Mouse (Mus musculus) kidney, adult 2 months (tissue): ENCODE measurements at regions not wholly inside any gene's neighbourhood (a gene's known extent, or its start where the extent isn't known, plus 50 kb on each side); places are given as distances from the start of the nearest gene placed in this dataset.

Experiments used
- DNase-seq: peaks from one replicate; pipeline ENCODE4 v3.0.0; 2021
- H3K27ac ChIP-seq: fragments of 200-500 bp; 2 replicates; pipeline ENCODE4 v1.5.1; 2012; ENCODE audit warnings: low read depth, low read length, control low read depth, inconsistent platforms; ENCODE audit not compliant: insufficient read depth
- H3K27me3 ChIP-seq: fragments of 200-500 bp; replicated peaks from 2 replicates; pipeline ENCODE4 v1.6.1; 2012; ENCODE audit warnings: mild to moderate bottlenecking, moderate library complexity, low read length, inconsistent platforms; ENCODE audit not compliant: control insufficient read depth, insufficient read depth
- H3K36me3 ChIP-seq: fragments of 200-500 bp; 2 replicates; pipeline ENCODE4 v1.6.1; 2012; ENCODE audit warnings: mild to moderate bottlenecking, moderate library complexity, low read length, inconsistent platforms; ENCODE audit not compliant: control insufficient read depth, insufficient read depth
- H3K4me1 ChIP-seq: fragments of 200-500 bp; 2 replicates; pipeline ENCODE4 v1.6.1; 2011; ENCODE audit warnings: low read length; ENCODE audit not compliant: control insufficient read depth, insufficient read depth
- H3K4me3 ChIP-seq: fragments of 200-500 bp; 2 replicates; pipeline ENCODE4 v1.5.1; 2011; ENCODE audit warnings: mild to moderate bottlenecking, low read depth, low read length, control low read depth; ENCODE audit not compliant: insufficient read depth
- CTCF ChIP-seq: fragments of 200-500 bp; conservative IDR thresholded peaks from 2 replicates; pipeline ENCODE4 v1.5.1; 2011; ENCODE audit warnings: low read depth, mild to moderate bottlenecking, control low read depth, low read length, moderate library complexity, mixed read lengths; ENCODE audit not compliant: insufficient read depth, insufficient read length
- POLR2A ChIP-seq: fragments of 200-500 bp; IDR thresholded peaks from one replicate; pipeline ENCODE4 v1.6.1; 2011; ENCODE audit warnings: low read depth, low read length, control low read depth
- WGBS: fragments of 180-500 bp; shearing (Covaris S2); methylation state at CpG from one replicate; pipeline ENCODE4 v1.1.7; 2018; 5-methylcytosine and 5-hydroxymethylcytosine counted together

DNA sequence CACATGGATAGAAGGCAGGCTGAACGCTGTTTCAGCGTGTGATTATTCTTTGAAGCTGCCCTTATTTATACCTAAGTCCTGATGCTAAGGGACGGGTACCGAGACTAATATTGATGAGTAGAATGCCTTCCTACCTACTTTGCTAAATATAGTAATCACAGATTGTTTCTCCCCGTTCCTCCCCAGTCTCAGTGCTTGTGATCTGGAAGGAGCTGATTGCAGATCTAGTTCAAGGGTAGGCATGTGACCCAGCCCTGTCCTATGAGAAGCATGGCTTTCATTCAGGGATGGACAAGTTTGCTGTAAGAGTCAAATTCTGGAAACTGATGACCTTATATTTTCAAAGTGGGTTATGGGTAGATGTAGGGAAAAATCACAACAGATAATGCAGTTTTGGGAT lies 67.7 kb upstream of the Eif4g2 start:
- Histone ChIP-seq H3K4me1 (no peaks in the 10 kb centered on the region), H3K36me3 (no peaks in the 10 kb centered on the region), H3K27ac (no peak overlapping the region), H3K4me3 (no peak overlapping the region), H3K27me3 (no peaks in the 10 kb centered on the region)
- TF ChIP-seq POLR2A (no peak), CTCF (no peak)
- DNase-seq = no peak
- WGBS = 94% methylated on average over 5 of the region's 5 CpGs

DNA sequence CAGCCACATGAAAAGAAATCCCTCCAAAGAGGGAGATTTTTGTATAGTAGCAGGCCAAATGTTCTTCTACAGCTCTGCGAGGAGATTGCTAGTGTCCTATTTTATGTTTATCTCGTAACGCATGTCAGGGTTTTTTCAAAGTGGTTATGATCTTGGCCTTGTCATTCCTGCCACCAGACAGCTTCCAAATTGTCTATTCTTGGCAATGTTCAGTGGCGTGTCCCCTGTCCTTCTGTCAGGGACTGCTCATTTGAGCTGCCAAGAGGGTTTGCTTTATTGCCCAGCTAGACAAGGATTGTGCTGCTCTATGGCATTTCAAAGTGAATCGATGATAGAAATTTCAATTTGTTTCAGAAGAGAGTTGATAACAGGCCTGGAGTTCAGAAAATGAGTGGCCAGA lies 67.3 kb upstream of the Eif4g2 start:
- DNase-seq = no peak
- Histone ChIP-seq H3K36me3 (no peaks in the 10 kb centered on the region), H3K4me3 (no peak overlapping the region), H3K27ac (no peak overlapping the region), H3K4me1 (no peaks in the 10 kb centered on the region), H3K27me3 (no peaks in the 10 kb centered on the region)
- TF ChIP-seq POLR2A (no peak), CTCF (no peak)
- WGBS = 89% methylated on average over 5 of the region's 5 CpGs

DNA sequence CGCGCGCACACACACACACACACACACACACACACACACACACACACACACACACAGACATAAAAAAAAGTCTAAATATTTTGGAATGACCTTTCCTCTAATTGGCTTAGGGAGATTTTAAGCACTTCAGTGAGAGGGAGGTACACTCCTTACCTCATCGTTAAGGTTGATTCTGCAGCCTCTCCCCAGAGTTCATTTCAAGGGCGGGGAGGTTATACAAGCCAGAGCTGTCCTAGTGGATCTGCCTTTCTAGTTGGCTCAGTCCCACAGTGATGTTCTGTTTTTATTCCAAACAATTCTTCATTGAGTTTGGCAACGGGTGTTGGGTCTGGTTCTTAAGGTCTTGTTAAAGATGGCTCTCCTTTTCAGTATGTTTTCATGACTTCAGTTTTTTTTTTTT lies 64.8 kb upstream of the Eif4g2 start:
- no peaks in the 10 kb centered on the region for H3K4me1 ChIP-seq

DNA sequence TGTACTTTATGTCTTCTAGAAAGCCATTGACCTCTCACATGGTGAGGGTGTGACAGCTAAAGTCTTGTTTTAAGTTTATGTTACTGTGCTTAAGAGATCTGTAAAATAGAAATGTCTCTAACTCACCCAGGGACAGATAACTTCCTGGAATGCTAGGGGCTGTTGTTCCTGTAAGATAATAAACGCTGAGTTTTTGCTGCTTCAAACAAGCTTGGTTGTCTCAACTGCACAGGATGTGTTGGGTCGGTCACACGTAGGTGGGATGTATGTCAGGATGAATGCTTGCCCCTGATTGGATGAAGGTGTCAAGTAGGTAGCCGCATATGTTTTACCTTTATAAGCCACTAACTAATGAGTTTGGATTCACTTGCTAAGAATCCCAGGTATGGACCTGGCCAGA lies 63.8 kb upstream of the Eif4g2 start:
- Histone ChIP-seq H3K4me1 (no peaks in the 10 kb centered on the region), H3K27ac (no peak overlapping the region), H3K4me3 (no peak overlapping the region), H3K36me3 (no peaks in the 10 kb centered on the region), H3K27me3 (no peaks in the 10 kb centered on the region)
- TF ChIP-seq POLR2A (no peak), CTCF (no peak)
- no peak for DNase-seq
- WGBS = 81% methylated on average over 4 of the region's 4 CpGs

More for the DNA sequence above, 64.8 kb upstream of the Eif4g2 start:
- no peak for DNase-seq
- no peaks in the 10 kb centered on the region for H3K36me3 ChIP-seq
- WGBS = 81% methylated on average over 6 of the region's 6 CpGs
- no peak overlapping the region for H3K4me3 ChIP-seq
- TF ChIP-seq POLR2A (no peak), CTCF (no peak)
- H3K27me3 ChIP-seq = no peaks in the 10 kb centered on the region
- H3K27ac ChIP-seq = no peak overlapping the region

DNA sequence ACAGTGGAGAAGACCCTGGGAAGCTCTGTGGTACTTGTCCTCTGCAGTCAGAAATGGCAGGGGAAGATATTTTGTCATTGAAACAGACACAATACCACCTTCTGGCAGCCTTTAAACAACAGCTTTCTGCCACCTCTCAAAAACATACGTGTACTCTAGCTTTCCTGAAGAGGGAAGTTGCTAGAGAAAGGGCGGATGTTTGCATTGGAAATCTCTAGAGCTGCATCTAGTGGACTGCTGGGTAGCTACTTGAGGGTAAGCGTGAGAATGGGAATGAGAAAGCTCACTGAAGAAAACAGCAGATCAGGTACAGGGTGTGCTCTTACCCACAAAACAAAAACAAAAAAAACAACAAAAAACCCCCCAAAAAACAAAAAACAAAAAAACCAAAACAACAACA lies 61.4 kb upstream of the Eif4g2 start:
- Histone ChIP-seq H3K36me3 (no peaks in the 10 kb centered on the region), H3K27me3 (no peaks in the 10 kb centered on the region), H3K4me3 (no peak overlapping the region), H3K4me1 (no peaks in the 10 kb centered on the region), H3K27ac (no peak overlapping the region)
- WGBS = 69% methylated on average over 3 of the region's 3 CpGs
- TF ChIP-seq CTCF (no peak), POLR2A (no peak)
- no peak for DNase-seq

DNA sequence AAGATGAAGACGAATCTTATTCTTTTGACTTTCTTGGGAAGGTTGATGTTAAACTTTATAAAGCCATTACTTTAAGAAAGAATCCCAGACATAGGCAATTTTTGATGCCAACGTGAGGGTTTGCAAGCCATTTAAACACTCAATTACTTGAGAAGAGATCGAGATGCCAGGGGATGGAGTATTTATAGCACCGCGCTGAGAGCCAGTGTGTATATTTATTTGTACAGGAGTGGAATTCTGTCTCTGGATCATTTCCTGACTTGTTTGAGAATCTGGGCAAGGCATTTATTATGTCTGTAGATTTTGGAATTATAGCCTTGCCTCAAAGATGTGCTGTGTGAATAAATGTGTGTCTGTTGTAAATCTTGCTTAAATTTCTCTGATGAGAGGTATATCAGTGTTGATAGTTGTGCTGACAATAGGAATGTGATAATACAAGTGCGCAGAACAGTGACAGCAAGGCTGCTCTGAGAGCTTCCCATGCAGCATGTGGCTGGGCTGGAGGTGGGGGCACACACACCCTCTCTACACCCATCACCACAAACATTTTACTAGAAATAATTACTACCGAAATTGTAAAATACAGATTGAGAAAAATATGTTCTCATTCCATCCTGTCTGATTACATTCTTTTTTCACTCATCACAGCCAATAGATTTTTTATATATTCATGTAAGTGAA lies 58.6 kb upstream of the Eif4g2 start:
- 69% methylated on average over 7 of the region's 7 CpGs for WGBS
- no peak for DNase-seq
- Histone ChIP-seq H3K4me3 (no peak overlapping the region), H3K36me3 (no peaks in the 10 kb centered on the region), H3K4me1 (no peaks in the 10 kb centered on the region), H3K27ac (no peak overlapping the region), H3K27me3 (no peaks in the 10 kb centered on the region)
- no peak for TF ChIP-seq POLR2A
- TF ChIP-seq CTCF = no peak

DNA sequence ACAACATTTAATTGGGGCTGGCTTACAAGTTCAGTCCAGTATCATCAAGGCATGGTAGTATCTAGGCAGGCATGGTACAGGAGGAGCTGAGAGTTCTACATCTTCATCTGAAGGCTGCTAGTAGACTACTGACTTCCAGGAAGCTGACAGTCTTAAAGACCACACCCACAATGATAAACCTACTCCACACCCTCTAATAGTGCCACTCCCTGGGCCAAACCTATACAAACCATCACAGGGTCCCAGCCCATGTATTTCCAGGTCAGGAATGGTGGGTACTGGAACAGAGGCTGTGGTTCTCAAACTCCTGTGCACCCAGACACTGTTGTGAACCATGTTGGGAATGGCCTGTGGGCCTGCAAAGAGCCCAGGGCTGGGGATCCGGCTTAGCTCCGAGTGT lies 55.2 kb upstream of the Eif4g2 start:
- Histone ChIP-seq H3K4me1 (no peaks in the 10 kb centered on the region), H3K36me3 (no peaks in the 10 kb centered on the region), H3K27ac (no peak overlapping the region), H3K27me3 (no peaks in the 10 kb centered on the region), H3K4me3 (no peak overlapping the region)
- 99% methylated on average over 2 of the region's 2 CpGs for WGBS
- TF ChIP-seq CTCF = no peak
- TF ChIP-seq POLR2A = no peak
- DNase-seq = no peak
